Mouse (Mus musculus): ENCODE measurements around the gene Art2b. TPM values are rescaled to one million over a fixed set of nuclear protein-coding genes. Genes with fewer than 3 reads are reported as not detected.
"Not testable (repeated sequence)": the region's sequence is repeated elsewhere in the genome, so short reads cannot be mapped to it uniquely, and the experiment has no call there.

Gene Art2b
- polyA plus RNA-seq, 1 experiment, result 9.5 TPM

DNA sequence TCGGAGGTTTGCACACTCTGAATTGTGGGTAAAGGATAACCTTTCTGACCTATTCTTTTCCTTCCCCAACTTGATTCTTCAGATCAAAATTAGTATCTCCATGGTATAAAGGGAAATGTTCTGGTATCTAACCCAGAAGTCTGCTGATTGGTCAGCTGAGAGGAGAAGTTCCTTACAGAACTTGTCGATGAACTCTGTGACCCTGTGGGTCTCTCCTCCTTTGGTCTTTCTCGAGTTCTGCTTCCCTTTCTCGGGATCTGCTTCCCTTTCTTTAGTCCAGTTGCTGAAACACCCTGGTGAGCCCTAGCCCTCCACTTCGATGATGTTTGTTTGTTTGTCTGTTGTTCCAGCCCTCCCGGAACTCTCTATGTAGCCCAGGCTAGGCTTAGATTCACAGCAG is 22.4 kb upstream of the Art2b start:
- Histone ChIP-seq H3K36me3 (ENCODE audit: control insufficient read depth, insufficient read depth, low read length) (no peaks in the 10 kb centered on the region), H3K27me3 (ENCODE audit: control insufficient read depth, insufficient read depth, low read length) (no peaks in the 10 kb centered on the region), H3K4me3 (ENCODE audit: extremely low read depth, insufficient read depth, insufficient read length) (no peak overlapping the region), H3K27ac (ENCODE audit: insufficient read depth, low read length) (no peak overlapping the region), H3K4me1 (ENCODE audit: control insufficient read depth, insufficient read depth, insufficient read length) (no peaks in the 10 kb centered on the region)
- no peak for DNase-seq (ENCODE audit: low read depth in 1 of 2, low spot score in 2 of 2)
- no peak for TF ChIP-seq POLR2A (IDR thresholded peaks at IDR 0.05; ENCODE audit: low read depth, low read length)
- TF ChIP-seq CTCF (IDR thresholded peaks at IDR 0.05; ENCODE audit: extremely low read depth, insufficient read depth, insufficient read length, insufficient replicate concordance), result no peak
- 38% methylated on average over 6 of the region's 6 CpGs for WGBS

DNA sequence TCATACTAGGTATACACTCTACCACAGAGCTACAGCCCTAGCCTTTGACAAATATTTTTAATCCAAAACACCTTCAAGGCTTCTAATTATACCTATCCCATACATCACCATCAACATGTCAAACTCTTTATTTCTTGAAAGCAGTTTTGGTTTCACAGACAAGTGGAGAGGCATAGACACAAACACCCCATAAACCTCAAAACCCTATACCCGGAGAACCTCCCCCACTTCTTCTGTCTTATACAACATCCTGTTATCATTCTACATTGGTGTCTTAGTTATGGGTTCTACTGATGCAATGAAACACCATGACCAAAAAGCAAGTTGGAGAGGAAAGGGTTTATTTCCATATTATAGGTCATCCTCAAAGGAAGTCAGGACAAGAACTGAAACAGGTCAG is 15.0 kb upstream of the Art2b start:
- H3K27me3 ChIP-seq (ENCODE audit: control insufficient read depth, insufficient read depth, low read length), result no peaks in the 10 kb centered on the region
- H3K4me1 ChIP-seq (ENCODE audit: control insufficient read depth, insufficient read depth, insufficient read length), result no peaks in the 10 kb centered on the region
- no peak overlapping the region; the same call in 1 of the 2 replicates for H3K4me3 ChIP-seq (ENCODE audit: extremely low read depth, insufficient read depth, insufficient read length)
- 68% methylated on average over 1 of the region's 1 CpGs for WGBS
- H3K27ac ChIP-seq (ENCODE audit: insufficient read depth, low read length), result peak overlapping the region; percentile 48
- no peak for TF ChIP-seq CTCF (IDR thresholded peaks at IDR 0.05; ENCODE audit: extremely low read depth, insufficient read depth, insufficient read length, insufficient replicate concordance)
- no peak for TF ChIP-seq POLR2A (IDR thresholded peaks at IDR 0.05; ENCODE audit: low read depth, low read length)
- DNase-seq (ENCODE audit: low read depth in 1 of 2, low spot score in 2 of 2), result peak in 1 of 2 experiments; percentile 21
- no peaks in the 10 kb centered on the region for H3K36me3 ChIP-seq (ENCODE audit: control insufficient read depth, insufficient read depth, low read length)

DNA sequence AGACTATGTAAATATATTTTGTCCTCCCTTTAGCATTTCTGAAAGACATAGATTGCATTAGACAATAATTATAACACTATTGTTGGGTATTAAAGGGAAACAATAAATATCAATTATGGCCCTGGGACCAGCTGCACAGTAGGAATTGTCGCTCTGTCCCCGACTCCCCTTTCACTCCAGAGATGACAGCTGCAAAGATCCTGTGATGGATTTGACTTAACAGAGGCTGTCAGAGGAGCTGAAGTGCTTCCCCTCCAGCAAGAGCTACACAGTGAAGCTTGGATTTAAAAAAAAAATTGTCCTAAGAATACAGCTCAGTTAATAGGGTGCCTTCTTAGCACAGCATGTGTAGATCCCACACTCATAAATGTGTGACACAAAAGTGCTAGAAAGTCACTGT is 13.1 kb upstream of the Art2b start:
- no peak for DNase-seq (ENCODE audit: low read depth in 1 of 2, low spot score in 2 of 2)
- Histone ChIP-seq H3K4me1 (ENCODE audit: control insufficient read depth, insufficient read depth, insufficient read length) (no peaks in the 10 kb centered on the region), H3K36me3 (ENCODE audit: control insufficient read depth, insufficient read depth, low read length) (no peaks in the 10 kb centered on the region), H3K4me3 (ENCODE audit: extremely low read depth, insufficient read depth, insufficient read length) (no peak overlapping the region), H3K27ac (ENCODE audit: insufficient read depth, low read length) (no peak overlapping the region), H3K27me3 (ENCODE audit: control insufficient read depth, insufficient read depth, low read length) (no peaks in the 10 kb centered on the region)
- WGBS, result 80% methylated on average over 2 of the region's 2 CpGs
- no peak for TF ChIP-seq CTCF (IDR thresholded peaks at IDR 0.05; ENCODE audit: extremely low read depth, insufficient read depth, insufficient read length, insufficient replicate concordance)
- no peak for TF ChIP-seq POLR2A (IDR thresholded peaks at IDR 0.05; ENCODE audit: low read depth, low read length)

DNA sequence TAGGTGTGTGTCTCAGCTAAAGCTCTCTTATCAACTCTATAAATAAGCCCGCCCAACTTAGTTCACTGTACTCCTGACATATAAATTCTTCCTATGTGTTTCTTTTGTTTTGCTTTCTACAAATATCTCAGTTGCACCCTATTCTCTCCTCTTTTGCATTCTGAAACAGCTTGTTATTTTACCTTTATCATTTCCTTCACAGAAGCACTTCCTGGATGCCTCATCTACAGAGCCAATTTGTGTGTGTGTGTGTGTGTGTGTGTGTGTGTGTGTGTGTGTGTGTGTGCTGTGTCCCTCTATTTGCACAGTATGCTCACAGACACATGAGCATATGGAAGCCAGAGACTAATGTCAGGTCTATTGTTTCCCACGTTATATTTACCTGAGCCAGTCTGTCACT is 9.6 kb upstream of the Art2b start:
- TF ChIP-seq POLR2A (IDR thresholded peaks at IDR 0.05; ENCODE audit: low read depth, low read length) (no peak), CTCF (IDR thresholded peaks at IDR 0.05; ENCODE audit: extremely low read depth, insufficient read depth, insufficient read length, insufficient replicate concordance) (no peak)
- no peak for DNase-seq (ENCODE audit: low read depth in 1 of 2, low spot score in 2 of 2)
- no peaks in the 10 kb centered on the region for H3K4me1 ChIP-seq (ENCODE audit: control insufficient read depth, insufficient read depth, insufficient read length)
- WGBS, result 92% methylated on average over 2 of the region's 2 CpGs
- H3K27ac ChIP-seq (ENCODE audit: insufficient read depth, low read length), result no peak overlapping the region
- H3K4me3 ChIP-seq (ENCODE audit: extremely low read depth, insufficient read depth, insufficient read length), result no peak overlapping the region
- H3K27me3 ChIP-seq (ENCODE audit: control insufficient read depth, insufficient read depth, low read length), result no peaks in the 10 kb centered on the region
- no peaks in the 10 kb centered on the region for H3K36me3 ChIP-seq (ENCODE audit: control insufficient read depth, insufficient read depth, low read length)

DNA sequence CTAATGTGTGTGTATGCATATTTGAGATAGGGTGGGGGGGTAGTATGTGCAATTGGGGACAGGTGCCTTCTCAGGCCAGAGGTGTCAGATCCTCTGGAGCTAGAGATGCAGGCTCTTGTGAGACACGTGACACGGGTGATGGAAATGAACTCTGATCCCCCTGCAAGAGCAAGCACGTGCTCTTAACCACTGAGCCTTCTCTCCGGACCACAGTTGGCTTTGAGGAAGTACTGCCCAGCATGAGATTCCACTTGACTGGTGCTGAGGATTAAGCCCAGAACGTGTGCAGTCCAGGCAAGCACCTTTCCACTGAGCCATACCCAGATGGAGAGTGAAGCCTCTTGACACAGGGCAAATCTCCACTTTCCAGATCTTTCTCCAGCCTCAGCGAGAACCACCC is 1.1 kb downstream of the Art2b start:
- not testable (repeated sequence) for H3K4me1 ChIP-seq (ENCODE audit: control insufficient read depth, insufficient read depth, insufficient read length); DNase-seq (ENCODE audit: low read depth in 1 of 2, low spot score in 2 of 2); H3K36me3 ChIP-seq (ENCODE audit: control insufficient read depth, insufficient read depth, low read length); H3K27me3 ChIP-seq (ENCODE audit: control insufficient read depth, insufficient read depth, low read length)
- H3K27ac ChIP-seq (ENCODE audit: insufficient read depth, low read length), result peak overlapping the region; percentile 79
- WGBS, result 23% methylated on average over 6 of the region's 6 CpGs
- H3K4me3 ChIP-seq (ENCODE audit: extremely low read depth, insufficient read depth, insufficient read length), result peak overlapping the region; percentile 49

DNA sequence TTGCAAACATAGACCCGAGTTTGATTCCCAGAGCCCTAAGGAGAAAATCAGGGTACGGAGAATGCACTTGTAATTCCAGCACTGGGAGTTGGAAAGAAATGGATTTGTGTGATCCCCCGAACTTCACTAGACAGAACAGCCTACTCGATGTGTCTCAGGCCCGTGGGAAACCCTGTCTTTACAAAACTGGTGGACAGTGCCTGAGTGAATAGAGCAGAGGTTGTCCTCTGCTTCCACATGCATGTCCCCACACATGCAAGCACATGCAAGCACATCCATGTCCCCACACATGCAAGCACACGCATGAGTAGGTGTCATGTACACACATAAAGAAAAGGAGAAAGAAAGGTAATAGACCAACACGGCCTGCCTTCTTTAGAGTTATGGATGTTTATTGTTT is 3.4 kb downstream of the Art2b start:
- Histone ChIP-seq H3K36me3 (ENCODE audit: control insufficient read depth, insufficient read depth, low read length) (no peaks in the 10 kb centered on the region), H3K27ac (ENCODE audit: insufficient read depth, low read length) (peak overlapping the region; percentile 22), H3K4me3 (ENCODE audit: extremely low read depth, insufficient read depth, insufficient read length) (no peak overlapping the region), H3K27me3 (ENCODE audit: control insufficient read depth, insufficient read depth, low read length) (no peaks in the 10 kb centered on the region), H3K4me1 (ENCODE audit: control insufficient read depth, insufficient read depth, insufficient read length) (no peaks in the 10 kb centered on the region; the same call in 1 of the 2 replicates)
- TF ChIP-seq CTCF (IDR thresholded peaks at IDR 0.05; ENCODE audit: extremely low read depth, insufficient read depth, insufficient read length, insufficient replicate concordance) (no peak), POLR2A (IDR thresholded peaks at IDR 0.05; ENCODE audit: low read depth, low read length) (no peak)
- DNase-seq (ENCODE audit: low read depth in 1 of 2, low spot score in 2 of 2), result no peak
- WGBS, result 83% methylated on average over 7 of the region's 7 CpGs

DNA sequence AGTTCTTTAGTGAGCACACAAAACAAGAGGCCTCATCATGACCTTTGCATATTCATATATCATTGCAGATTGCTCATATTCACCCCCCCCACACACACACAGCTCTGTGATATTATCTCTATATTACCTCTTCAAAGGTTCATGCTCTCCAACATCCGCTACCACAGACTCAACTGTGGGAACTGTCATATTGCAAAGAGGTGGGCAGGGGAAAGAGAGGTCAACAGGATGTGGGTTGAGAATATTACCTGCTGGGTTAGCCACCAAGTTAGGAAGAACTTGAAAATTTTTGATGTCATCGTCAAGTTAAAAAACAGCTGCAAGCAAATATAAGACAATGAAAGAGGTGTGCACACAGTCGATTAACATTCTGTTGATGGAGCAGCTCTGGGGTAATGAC is 4.5 kb downstream of the Art2b start:
- whole genome bisulfite sequencing, result 53% methylated on average over 3 of the region's 3 CpGs
- not testable (repeated sequence) for H3K27me3 ChIP-seq (ENCODE audit: control insufficient read depth, insufficient read depth, low read length); H3K4me3 ChIP-seq (ENCODE audit: extremely low read depth, insufficient read depth, insufficient read length); H3K27ac ChIP-seq (ENCODE audit: insufficient read depth, low read length); H3K4me1 ChIP-seq (ENCODE audit: control insufficient read depth, insufficient read depth, insufficient read length); H3K36me3 ChIP-seq (ENCODE audit: control insufficient read depth, insufficient read depth, low read length)
- DNase-seq (ENCODE audit: low read depth in 1 of 2, low spot score in 2 of 2), result peak in 1 of 2 experiments; percentile 41

DNA sequence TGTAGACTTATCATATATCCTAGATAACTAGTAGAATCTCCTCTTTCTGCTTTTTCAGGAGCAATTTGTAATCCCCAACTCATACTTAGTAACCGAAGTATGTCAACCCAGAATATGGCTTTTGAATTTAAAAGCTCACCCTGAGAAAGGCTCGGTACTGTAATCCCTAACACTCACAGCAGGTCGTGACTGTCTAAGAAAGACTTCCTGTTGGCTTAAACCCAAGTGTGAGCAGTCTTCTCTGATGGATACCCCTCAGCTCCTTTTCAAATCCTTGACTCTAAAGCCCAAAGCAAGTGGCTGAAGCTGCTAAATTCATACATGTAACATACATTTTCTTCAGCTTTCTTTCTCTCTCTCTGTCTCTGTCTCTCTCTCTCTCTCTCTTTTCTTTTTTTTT is 11.0 kb downstream of the Art2b start:
- H3K27ac ChIP-seq (ENCODE audit: insufficient read depth, low read length), result no peak overlapping the region
- WGBS, result 30% methylated on average over 3 of the region's 3 CpGs
- no peak for TF ChIP-seq POLR2A (IDR thresholded peaks at IDR 0.05; ENCODE audit: low read depth, low read length)
- no peak for TF ChIP-seq CTCF (IDR thresholded peaks at IDR 0.05; ENCODE audit: extremely low read depth, insufficient read depth, insufficient read length, insufficient replicate concordance)

DNA sequence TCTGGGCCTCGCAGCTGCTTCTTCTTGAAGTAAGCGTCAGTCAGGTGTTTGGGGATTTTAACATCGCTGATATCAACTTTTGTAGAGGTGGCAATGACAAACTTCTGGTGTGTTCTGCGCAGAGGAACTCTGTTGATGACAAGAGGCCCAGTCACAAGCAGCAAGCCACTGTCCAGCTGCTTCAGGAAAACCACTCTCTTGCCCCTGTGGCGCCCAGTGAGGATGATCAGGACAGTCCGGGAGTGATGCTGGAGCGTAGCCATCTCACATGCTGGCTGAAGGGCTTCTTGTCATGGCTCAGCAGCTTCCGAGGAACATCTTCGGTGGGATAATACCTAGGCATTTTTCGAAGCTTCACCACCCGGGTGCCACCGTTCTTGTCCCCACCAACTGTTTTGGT is 11.8 kb downstream of the Art2b start:
- WGBS, result 96% methylated on average over 12 of the region's 12 CpGs
- H3K4me3 ChIP-seq (ENCODE audit: extremely low read depth, insufficient read depth, insufficient read length), result not testable (repeated sequence)

More for the DNA sequence above, 11.0 kb downstream of the Art2b start:
- Histone ChIP-seq H3K4me1 (ENCODE audit: control insufficient read depth, insufficient read depth, insufficient read length) (no peaks in the 10 kb centered on the region), H3K4me3 (ENCODE audit: extremely low read depth, insufficient read depth, insufficient read length) (no peak overlapping the region), H3K36me3 (ENCODE audit: control insufficient read depth, insufficient read depth, low read length) (no peaks in the 10 kb centered on the region), H3K27me3 (ENCODE audit: control insufficient read depth, insufficient read depth, low read length) (no peaks in the 10 kb centered on the region)
- no peak for DNase-seq (ENCODE audit: low read depth in 1 of 2, low spot score in 2 of 2)

More for the DNA sequence above, 11.8 kb downstream of the Art2b start:
- H3K4me1 ChIP-seq (ENCODE audit: control insufficient read depth, insufficient read depth, insufficient read length); H3K36me3 ChIP-seq (ENCODE audit: control insufficient read depth, insufficient read depth, low read length); H3K27me3 ChIP-seq (ENCODE audit: control insufficient read depth, insufficient read depth, low read length); H3K27ac ChIP-seq (ENCODE audit: insufficient read depth, low read length); DNase-seq (ENCODE audit: low read depth in 1 of 2, low spot score in 2 of 2): not testable (repeated sequence)
